Mouse (Mus musculus) duodenum, adult 2 months (tissue): ENCODE data around the gene Mybl2. TPM values are rescaled to one million over a fixed set of nuclear protein-coding genes. Genes with fewer than 3 reads are reported as not detected.

Experiments
- polyA plus RNA-seq: library from polyadenylated mRNA; depleted of rRNA; stranded (reverse); fragments of >200 nt; gene quantifications from 2 replicates; pipeline ENCODE4 v1.2.3, GENCODE M21; 2012; ENCODE audit warnings: low replicate concordance; rRNA removed

The Mybl2 gene
- polyA plus RNA-seq, result 3.3 and 4.3 TPM in 2 replicates

GRCm38 (mm10) chr2:163054335-163054840 is at the start of gene Mybl2:
Mybl2 (plus strand) TSS chr2:163054687.

GRCm38 (mm10) chr2:163016916-163017743 is 37.4 kb upstream of the Mybl2 start, which contains the start of gene Ift52:
Ift52 (plus strand) TSS chr2:163017354.

GRCm38 (mm10) chr2:163087728-163088127 is 33.2 kb downstream of the Mybl2 start, which contains the start of gene Gtsf1l:
Gtsf1l (minus strand) TSS chr2:163087855.

Other genes with a start within 250 kb of the Mybl2 start
- gene Srsf6, start 123.2 kb upstream of the Mybl2 start, polyA plus RNA-seq, result 62.7 and 217 TPM in 2 replicates
- 0.02 and 0.08 TPM in 2 replicates for gene L3mbtl1, start 111.2 kb upstream of the Mybl2 start, polyA plus RNA-seq
- gene Sgk2, start 67.4 kb upstream of the Mybl2 start, polyA plus RNA-seq, result 4.1 and 8.9 TPM in 2 replicates
- gene Ift52, start 37.3 kb upstream of the Mybl2 start, polyA plus RNA-seq, result 8.4 and 8.6 TPM in 2 replicates
- not detected in 2 replicates for gene Gtsf1l, start 33.2 kb downstream of the Mybl2 start, polyA plus RNA-seq
- 7.4 and 8.3 TPM in 2 replicates for gene Tox2, start 148.4 kb downstream of the Mybl2 start, polyA plus RNA-seq